Mouse (Mus musculus) embryonic facial prominence, embryonic 15.5 days (tissue): ENCODE results near the gene Emc7. TPM values are rescaled to one million over a fixed set of nuclear protein-coding genes. Genes with fewer than 3 reads are reported as not detected.
A peak's percentile ranks its signal among the peaks of the same experiment; 100 is the strongest.

Experiments used
- ATAC-seq: fragments of 200-750 bp; cut with Nextera tagmentation; 2 replicates; pipeline ENCODE4 v1.8.0; 2017; ENCODE audit warnings: low read depth, moderate TSS enrichment; ENCODE audit not compliant: insufficient number of reproducible peaks, low FRiP score, low TSS enrichment
- H3K27ac ChIP-seq: fragments of 300-500 bp; sonication (generic); replicated peaks from 2 replicates; pipeline ENCODE4 v1.5.1; 2015; ENCODE audit warnings: mild to moderate bottlenecking, inconsistent platforms
- H3K27me3 ChIP-seq: fragments of 300-500 bp; sonication (generic); 2 replicates; pipeline ENCODE4 v1.6.1; 2015; ENCODE audit warnings: inconsistent platforms
- H3K36me3 ChIP-seq: fragments of 300-500 bp; sonication (generic); 2 replicates; pipeline ENCODE4 v1.6.1; 2015; ENCODE audit warnings: mild to moderate bottlenecking, inconsistent platforms
- H3K4me1 ChIP-seq: fragments of 300-500 bp; sonication (generic); 2 replicates; pipeline ENCODE4 v1.6.1; 2015; ENCODE audit warnings: inconsistent platforms
- H3K4me2 ChIP-seq: fragments of 300-500 bp; sonication (generic); replicated peaks from 2 replicates; pipeline ENCODE4 v1.6.1; 2015; ENCODE audit warnings: mild to moderate bottlenecking, inconsistent platforms
- H3K4me3 ChIP-seq: fragments of 300-500 bp; sonication (generic); replicated peaks from 2 replicates; pipeline ENCODE4 v1.5.1; 2015; ENCODE audit warnings: mild to moderate bottlenecking, inconsistent platforms
- H3K9ac ChIP-seq: fragments of 300-500 bp; sonication (generic); 2 replicates; pipeline ENCODE4 v1.6.1; 2015; ENCODE audit warnings: inconsistent platforms
- H3K9me3 ChIP-seq: fragments of 300-500 bp; sonication (generic); replicated peaks from 2 replicates; pipeline ENCODE4 v1.6.1; 2016; ENCODE audit warnings: inconsistent platforms
- WGBS: fragments of 180-500 bp; shearing (Covaris S2); methylation state at CpG from one replicate; pipeline ENCODE4 v1.1.7; 2015; 5-methylcytosine and 5-hydroxymethylcytosine counted together
- polyA plus RNA-seq: library from polyadenylated mRNA; unstranded; fragments of >200 nt; fragmentation: Nextera tagmentation; extraction: Ambion mirVana; gene quantifications from 2 replicates; pipeline ENCODE4 v1.2.1, GENCODE M21; 2015

Gene Emc7
- polyA plus RNA-seq, 1 experiment from 2014 or later, result 19.6 TPM

GRCm38 (mm10) chr2:112480669-112481068 is 25.9 kb downstream of the Emc7 start, which contains the start of gene Chrm5:
Gene Chrm5 (minus strand): TSS chr2:112480769.
- Histone ChIP-seq H3K4me1 (no peaks in the 10 kb centered on the region), H3K36me3 (no peaks in the 10 kb centered on the region), H3K4me3 (no peak within 1 kb of the TSS), H3K9ac (no peak within 1 kb of the TSS), H3K9me3 (no peaks in the 10 kb centered on the region), H3K27me3 (no peaks in the 10 kb centered on the region), H3K4me2 (no peak within 1 kb of the TSS), H3K27ac (no peak within 1 kb of the TSS)
- no peak for ATAC-seq
- WGBS, result 95% methylated on average over 5 of the region's 5 CpGs

- Histone ChIP-seq H3K36me3 (no peaks in the 10 kb centered on the region), H3K27me3 (no peaks in the 10 kb centered on the region), H3K9ac (no peak overlapping the region), H3K9me3 (no peaks in the 10 kb centered on the region), H3K4me1 (no peaks in the 10 kb centered on the region), H3K4me2 (no peak overlapping the region), H3K4me3 (no peak overlapping the region), H3K27ac (no peak overlapping the region)
- no peak for ATAC-seq
- 2% methylated on average over 2 of the region's 2 CpGs for WGBS
These were observed 26.8 kb downstream of the Emc7 start for GRCm38 (mm10) chr2:112481564-112481963.

- no peak for ATAC-seq
- Histone ChIP-seq H3K4me2 (no peak overlapping the region), H3K4me1 (no peaks in the 10 kb centered on the region), H3K9ac (no peak overlapping the region), H3K9me3 (no peaks in the 10 kb centered on the region), H3K36me3 (no peaks in the 10 kb centered on the region), H3K4me3 (no peak overlapping the region), H3K27ac (no peak overlapping the region), H3K27me3 (no peaks in the 10 kb centered on the region)
- 67% methylated on average over 5 of the region's 5 CpGs for WGBS
These were observed 27.9 kb downstream of the Emc7 start for GRCm38 (mm10) chr2:112482533-112483333.

- Histone ChIP-seq H3K27me3 (no peaks in the 10 kb centered on the region), H3K9me3 (no peaks in the 10 kb centered on the region), H3K4me1 (no peaks in the 10 kb centered on the region), H3K4me3 (no peak overlapping the region), H3K27ac (no peak overlapping the region), H3K36me3 (no peaks in the 10 kb centered on the region), H3K4me2 (no peak overlapping the region), H3K9ac (no peak overlapping the region)
- WGBS, result 69% methylated on average over 2 of the region's 2 CpGs
- ATAC-seq, result no peak
These were observed 28.5 kb downstream of the Emc7 start for GRCm38 (mm10) chr2:112483334-112483651.

- no peak overlapping the region for H3K4me3 ChIP-seq
- no peaks in the 10 kb centered on the region for H3K9me3 ChIP-seq
- H3K27me3 ChIP-seq, result no peaks in the 10 kb centered on the region
- WGBS, result 50% methylated on average over 2 of the region's 2 CpGs
- no peak overlapping the region for H3K4me2 ChIP-seq
- no peaks in the 10 kb centered on the region for H3K4me1 ChIP-seq
- H3K36me3 ChIP-seq, result no peaks in the 10 kb centered on the region
- no peak overlapping the region for H3K27ac ChIP-seq
- no peak overlapping the region for H3K9ac ChIP-seq
- ATAC-seq, result peak; percentile 34; the same call in 1 of the 2 replicates
These were observed 30.1 kb downstream of the Emc7 start for GRCm38 (mm10) chr2:112484886-112485285.

DNA sequence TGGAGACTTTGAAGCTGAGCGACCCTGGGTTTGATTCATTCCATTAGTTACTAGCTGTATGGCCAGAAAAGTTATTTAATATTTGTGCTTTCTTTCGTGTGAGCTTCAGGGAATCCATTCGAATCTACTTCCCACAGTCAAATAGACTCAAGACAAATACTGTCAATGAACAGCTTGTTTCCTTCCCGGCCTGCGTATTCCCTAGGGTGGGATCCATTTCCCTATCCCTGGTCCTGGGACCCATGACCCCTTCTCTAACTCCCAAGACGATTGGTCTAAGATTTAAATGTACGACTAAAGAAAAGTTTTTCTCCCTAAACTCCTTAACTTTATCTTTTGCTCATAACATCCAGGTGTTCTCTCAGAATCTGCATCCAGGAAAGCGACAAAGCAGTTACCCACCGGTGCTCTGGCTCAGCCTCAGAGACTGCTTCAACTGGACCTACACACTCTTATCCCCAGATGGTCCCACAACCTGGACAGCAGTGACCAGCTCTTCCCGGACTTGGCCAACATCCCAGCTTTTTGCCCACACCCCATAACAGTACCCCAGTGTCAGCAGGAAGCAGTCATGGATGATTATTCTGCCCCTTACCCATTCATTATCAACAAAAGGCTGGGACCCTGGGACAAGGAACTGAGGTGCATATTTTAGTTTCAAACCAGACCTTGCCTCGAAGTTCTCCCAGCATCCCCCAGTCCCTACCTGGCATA is 35.8 kb downstream of the Emc7 start:
- H3K9me3 ChIP-seq, result no peaks in the 10 kb centered on the region
- H3K9ac ChIP-seq, result no peak overlapping the region
- no peak overlapping the region for H3K4me3 ChIP-seq
- 69% methylated on average over 11 of the region's 11 CpGs for WGBS
- H3K4me2 ChIP-seq, result no peak overlapping the region
- H3K4me1 ChIP-seq, result peaks cover 13% of the 10 kb centered on the region
- H3K36me3 ChIP-seq, result no peaks in the 10 kb centered on the region
- no peak for ATAC-seq
- H3K27ac ChIP-seq, result no peak overlapping the region
- no peaks in the 10 kb centered on the region for H3K27me3 ChIP-seq

GRCm38 (mm10) chr2:112491629-112492028 is 36.8 kb downstream of the Emc7 start:
- Histone ChIP-seq H3K27me3 (no peaks in the 10 kb centered on the region), H3K4me1 (peaks cover 13% of the 10 kb centered on the region), H3K27ac (no peak overlapping the region), H3K4me2 (no peak overlapping the region), H3K4me3 (no peak overlapping the region), H3K9ac (no peak overlapping the region), H3K9me3 (no peaks in the 10 kb centered on the region), H3K36me3 (no peaks in the 10 kb centered on the region)
- WGBS, result 61% methylated on average over 5 of the region's 5 CpGs
- ATAC-seq, result no peak

GRCm38 (mm10) chr2:112492431-112492855 is 37.6 kb downstream of the Emc7 start:
- H3K36me3 ChIP-seq, result no peaks in the 10 kb centered on the region
- WGBS, result 4% methylated on average over 9 of the region's 9 CpGs
- peak overlapping the region; percentile 67 for H3K4me2 ChIP-seq
- ATAC-seq, result peak; percentile 12; the same call in 1 of the 2 replicates
- no peaks in the 10 kb centered on the region for H3K27me3 ChIP-seq
- H3K4me3 ChIP-seq, result peak overlapping the region; percentile 78
- peaks cover 13% of the 10 kb centered on the region for H3K4me1 ChIP-seq
- H3K9me3 ChIP-seq, result no peaks in the 10 kb centered on the region
- peak overlapping the region; percentile 98 for H3K27ac ChIP-seq
- peak overlapping the region; percentile 95 for H3K9ac ChIP-seq

DNA sequence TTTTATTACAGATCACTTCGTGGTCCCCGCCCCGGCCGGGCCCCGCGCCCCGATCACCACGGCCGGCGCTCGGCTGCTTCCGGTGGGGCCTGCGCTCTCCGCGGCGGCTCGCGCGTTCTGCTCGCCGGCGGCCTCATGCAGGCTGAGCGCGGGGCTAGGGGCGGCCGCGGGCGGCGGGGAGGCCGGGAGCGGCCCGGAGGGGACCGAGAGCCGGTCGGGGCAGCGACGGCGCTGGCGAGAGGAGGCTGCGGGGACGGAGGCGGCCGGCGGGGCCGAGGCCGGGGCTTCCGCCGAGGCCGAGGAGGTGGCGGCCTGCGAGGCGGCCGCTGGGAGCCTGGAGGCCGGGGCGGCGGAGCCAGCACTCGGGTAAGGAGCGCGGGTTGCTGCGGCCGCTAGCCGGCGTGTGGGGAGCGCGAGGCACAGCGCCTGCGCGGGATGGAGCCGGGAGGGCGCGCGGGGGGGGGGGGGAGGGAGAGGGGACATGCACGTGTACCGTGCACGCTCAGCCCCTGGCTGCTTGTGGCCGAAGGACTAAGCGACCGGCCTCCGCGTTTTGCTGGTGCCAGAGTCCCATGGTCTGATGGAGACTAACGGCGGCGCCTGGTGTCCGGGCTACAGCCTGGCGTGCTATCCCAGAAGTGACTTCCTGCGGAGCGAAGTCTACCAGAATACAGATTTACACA is 38.2 kb downstream of the Emc7 start, which contains the start of gene Aven:
TSS of gene Aven (plus strand) at position 109 of the 683 bp plus-strand sequence.
- H3K27ac ChIP-seq, result peak within 1 kb of the TSS; percentile 98
- H3K9me3 ChIP-seq, result no peaks in the 10 kb centered on the region
- H3K4me3 ChIP-seq, result peak within 1 kb of the TSS; percentile 78
- H3K4me1 ChIP-seq, result peaks cover 13% of the 10 kb centered on the region
- peak; percentile 94 for ATAC-seq
- H3K27me3 ChIP-seq, result no peaks in the 10 kb centered on the region
- H3K36me3 ChIP-seq, result no peaks in the 10 kb centered on the region
- H3K9ac ChIP-seq, result peak within 1 kb of the TSS; percentile 95
- under 1% methylated on average over 62 of the region's 87 CpGs for WGBS
- peak within 1 kb of the TSS; percentile 67 for H3K4me2 ChIP-seq

DNA sequence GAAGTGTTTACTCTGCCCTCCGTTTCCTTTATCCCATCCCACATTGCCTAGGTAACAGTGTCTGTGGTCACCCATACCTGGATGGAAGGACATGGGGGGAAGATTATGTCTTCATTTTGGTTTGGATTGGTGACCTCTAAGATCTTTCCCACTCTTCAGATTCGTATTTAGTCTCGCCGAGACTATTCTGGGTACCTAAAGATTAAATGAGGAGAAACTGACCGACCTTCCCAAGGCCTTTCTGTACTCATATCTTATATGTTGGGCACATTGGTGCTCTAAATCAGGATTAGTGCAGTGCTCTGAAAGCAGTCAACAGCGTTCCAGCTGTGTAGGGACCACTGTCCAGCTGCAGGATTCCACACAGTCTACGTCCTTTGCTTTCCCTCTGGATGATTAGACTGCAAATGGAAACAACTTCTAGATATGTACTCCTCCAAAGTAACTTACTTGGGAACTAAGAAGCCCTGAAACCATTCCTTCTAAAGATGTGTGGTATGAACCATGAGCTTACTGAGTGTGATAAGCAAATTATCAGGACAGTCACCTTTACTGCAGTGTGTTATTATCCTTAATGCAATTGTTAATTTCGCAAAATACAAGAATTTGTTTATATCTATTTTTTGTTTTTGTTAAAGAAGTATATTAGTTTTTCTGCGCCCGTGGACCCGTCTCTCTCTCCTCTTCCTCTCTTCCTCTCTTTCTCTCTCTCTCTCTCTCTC is 38.9 kb downstream of the Emc7 start:
- Histone ChIP-seq H3K9me3 (no peaks in the 10 kb centered on the region), H3K27me3 (no peaks in the 10 kb centered on the region), H3K36me3 (no peaks in the 10 kb centered on the region), H3K9ac (peak overlapping the region; percentile 95), H3K4me1 (peaks cover 13% of the 10 kb centered on the region), H3K27ac (peak overlapping the region; percentile 98), H3K4me2 (peak overlapping the region; percentile 67), H3K4me3 (peak overlapping the region; percentile 78)
- 42% methylated on average over 11 of the region's 11 CpGs for WGBS
- no peak for ATAC-seq

DNA sequence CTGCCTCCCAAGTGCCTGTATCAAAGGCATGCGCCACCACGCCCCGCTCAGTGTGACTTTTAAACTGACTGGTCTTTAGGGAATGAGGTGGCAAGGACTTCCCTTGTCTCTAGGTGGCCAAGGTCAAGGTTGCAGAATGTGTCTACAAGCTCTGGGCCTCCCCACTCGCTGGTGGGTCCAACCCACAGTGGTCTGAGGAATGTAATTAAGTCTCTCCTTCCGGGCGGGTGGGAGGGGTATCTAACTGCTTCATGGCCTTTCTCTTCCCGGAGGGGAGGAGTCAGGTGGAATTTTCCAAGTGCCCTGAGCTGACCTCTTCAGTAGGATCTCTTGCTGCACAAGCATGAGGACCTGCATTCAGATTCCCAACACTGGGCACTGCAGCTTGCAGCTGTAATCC is 43.1 kb downstream of the Emc7 start:
- no peak overlapping the region for H3K4me3 ChIP-seq
- no peak overlapping the region for H3K4me2 ChIP-seq
- ATAC-seq, result no peak
- WGBS, result 69% methylated on average over 7 of the region's 7 CpGs
- H3K9ac ChIP-seq, result no peak overlapping the region
- H3K9me3 ChIP-seq, result no peaks in the 10 kb centered on the region
- no peaks in the 10 kb centered on the region for H3K27me3 ChIP-seq
- no peak overlapping the region for H3K27ac ChIP-seq
- H3K4me1 ChIP-seq, result peaks cover 9% of the 10 kb centered on the region; the same call in 1 of the 2 replicates
- H3K36me3 ChIP-seq, result no peaks in the 10 kb centered on the region
